Mouse (Mus musculus) E14TG2a.4 (cell line): ENCODE data around the gene Dnajc15.

Source experiments
- CTCF ChIP-seq: conservative IDR thresholded peaks from 2 replicates; pipeline ENCODE4 v1.5.1; 2014; ENCODE audit warnings: low read length
- NANOG ChIP-seq: IDR thresholded peaks from 2 replicates; pipeline ENCODE4 v1.6.1; 2014; ENCODE audit warnings: borderline replicate concordance, low read length, mixed read lengths
- POU5F1 ChIP-seq: IDR thresholded peaks from 2 replicates; pipeline ENCODE4 v1.6.1; 2014; ENCODE audit warnings: low read length, borderline replicate concordance

DNA sequence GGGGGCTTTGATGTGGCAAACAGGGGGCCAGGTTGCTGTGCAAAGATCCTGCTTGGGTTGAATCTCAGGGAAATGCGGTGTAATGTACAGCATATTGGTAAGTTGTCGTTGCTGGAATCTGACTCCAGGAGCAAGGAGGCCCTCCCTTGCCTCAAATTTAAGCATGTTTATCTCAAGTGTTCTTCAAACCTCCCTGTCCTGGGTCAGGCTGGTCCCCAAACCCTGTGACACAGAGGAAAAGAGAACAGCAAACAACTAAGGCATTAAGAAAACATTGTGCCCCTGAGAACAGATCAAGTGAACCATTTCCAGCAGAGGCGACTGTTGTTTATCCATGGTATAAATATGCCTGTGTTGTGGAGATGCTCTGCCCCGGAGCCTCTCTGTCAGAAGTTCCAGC lies 67.1 kb downstream of the Dnajc15 start:
- TF ChIP-seq CTCF (no peak), POU5F1 (no peak), NANOG (no peak)
